Mouse (Mus musculus) testis, postnatal 10 days (tissue): ENCODE measurements around the gene Asic3.

ENCODE experiments used
- DNase-seq: peaks from one replicate; pipeline ENCODE4 v3.0.0; 2021; ENCODE audit warnings: low spot score

The Asic3 gene

GRCm38 (mm10) chr5:24413042-24413693 is at the start of gene Asic3:
Gene Asic3, plus strand, starts transcription at chr5:24413392.
- DNase-seq, result no peak

GRCm38 (mm10) chr5:24363467-24363866 is 49.7 kb upstream of the Asic3 start:
- peak; percentile 36 for DNase-seq

GRCm38 (mm10) chr5:24364061-24364460 is 49.1 kb upstream of the Asic3 start:
- DNase-seq, result peak; percentile 33

GRCm38 (mm10) chr5:24364508-24364907 is 48.7 kb upstream of the Asic3 start, which contains the start of gene Nos3:
Gene Nos3, plus strand, starts transcription at chr5:24364810.
- peak; percentile 43 for DNase-seq

GRCm38 (mm10) chr5:24364963-24365362 is 48.2 kb upstream of the Asic3 start:
- DNase-seq, result no peak

- peak; percentile 36 for DNase-seq
These were observed 47.7 kb upstream of the Asic3 start for GRCm38 (mm10) chr5:24365528-24365927.

- DNase-seq, result no peak
These were observed 46.8 kb upstream of the Asic3 start for GRCm38 (mm10) chr5:24366426-24366825.

- no peak for DNase-seq
These were observed 43.4 kb upstream of the Asic3 start for GRCm38 (mm10) chr5:24369767-24370166.

- no peak for DNase-seq
These were observed 39.4 kb upstream of the Asic3 start for GRCm38 (mm10) chr5:24373807-24374206.

GRCm38 (mm10) chr5:24374216-24374615 is 39.0 kb upstream of the Asic3 start:
- DNase-seq, result no peak

- DNase-seq, result no peak
These were observed 38.4 kb upstream of the Asic3 start for GRCm38 (mm10) chr5:24374666-24375328.

GRCm38 (mm10) chr5:24378700-24379099 is 34.5 kb upstream of the Asic3 start:
- no peak for DNase-seq

- DNase-seq, result no peak
These were observed 33.7 kb upstream of the Asic3 start for GRCm38 (mm10) chr5:24379501-24379900.

GRCm38 (mm10) chr5:24380499-24380898 is 32.7 kb upstream of the Asic3 start:
- no peak for DNase-seq

- DNase-seq, result no peak
These were observed 31.7 kb upstream of the Asic3 start for GRCm38 (mm10) chr5:24381486-24381885.

- no peak for DNase-seq
These were observed 31.2 kb upstream of the Asic3 start for GRCm38 (mm10) chr5:24381988-24382387.

GRCm38 (mm10) chr5:24383026-24383859 is 29.9 kb upstream of the Asic3 start:
- DNase-seq, result peak; percentile 96

GRCm38 (mm10) chr5:24384407-24384806 is 28.8 kb upstream of the Asic3 start:
- DNase-seq, result no peak

- no peak for DNase-seq
These were observed 27.8 kb upstream of the Asic3 start for GRCm38 (mm10) chr5:24385374-24385773.

GRCm38 (mm10) chr5:24385887-24386550 is 27.2 kb upstream of the Asic3 start:
- no peak for DNase-seq

GRCm38 (mm10) chr5:24387264-24388241 is 25.6 kb upstream of the Asic3 start:
- DNase-seq, result peak; percentile 73
